Comparison of ENCODE assay signal across 9 mouse cellular contexts in genomic region chrX:138914777-138915114, GRCm38 (mm10). TPM values are rescaled to one million over a fixed set of nuclear protein-coding genes. Genes with fewer than 3 reads are reported as not detected.
DNase-seq lines count a peak whose midpoint lies in the region; ATAC-seq and TF ChIP-seq lines count a peak whose summit lies in the region.
"Had no signal": no experiment of that assay in that cellular context is flagged by ENCODE, and none has a peak within 500 bp of the region (broad histone marks: within the 10 kb centered on the region; RNA-seq: fewer than 3 reads in every experiment).

No protein-coding gene starts in this region.

- peak; percentile 21; the same call in 1 of the 2 replicates for ATAC-seq in lung, postnatal 0 days
- no peak for ATAC-seq in heart, embryonic 15.5 days (replicated peaks; ENCODE audit: insufficient number of reproducible peaks, insufficient read depth, low FRiP score, low read depth)
- no peak for ATAC-seq in liver, embryonic 12.5 days
- 0 out of 2 replicates have a peak, but pooled peaks have one; percentile 45 for ATAC-seq in stomach, postnatal 0 days (ENCODE audit: low FRiP score, low TSS enrichment)

- H3K36me3 ChIP-seq in lung, postnatal 0 days (ENCODE audit: insufficient read depth, low read length): no peaks in the 10 kb centered on the region
- no peaks in the 10 kb centered on the region for H3K36me3 ChIP-seq in heart, embryonic 15.5 days
- no peaks in the 10 kb centered on the region for H3K36me3 ChIP-seq in liver, embryonic 12.5 days
- H3K36me3 ChIP-seq in stomach, postnatal 0 days (ENCODE audit: control insufficient read depth, insufficient read depth, low read length): no peaks in the 10 kb centered on the region

- DNase-seq in lung, postnatal 0 days (ENCODE audit: low spot score): peak; percentile 4
- no peak for DNase-seq in lung, postnatal 4 days
- no peak for DNase-seq in stomach, postnatal 0 days (ENCODE audit: low spot score)
- no peak for DNase-seq in thymus, postnatal 14 days
- DNase-seq in adrenal gland, postnatal 14 days: no peak
- DNase-seq in cerebellum, postnatal 36 days: no peak
- DNase-seq: cerebellum, adult 18-20 months had no signal

- H3K27ac ChIP-seq in lung, postnatal 0 days (ENCODE audit: low read length): no peak overlapping the region
- H3K27ac ChIP-seq in heart, embryonic 15.5 days: peak overlapping the region; percentile 67
- no peak overlapping the region for H3K27ac ChIP-seq in liver, embryonic 12.5 days
- 0 out of 2 replicates have a peak overlapping the region, but pooled peaks have one; percentile 35 for H3K27ac ChIP-seq in stomach, postnatal 0 days (replicated peaks)

- TF ChIP-seq CTCF in lung, postnatal 0 days (IDR thresholded peaks at IDR 0.05): no peak
- TF ChIP-seq CTCF in stomach, postnatal 0 days (IDR thresholded peaks at IDR 0.05; ENCODE audit: low read depth): no peak

- peaks cover 3% of the 10 kb centered on the region; the same call in 1 of the 2 replicates for H3K27me3 ChIP-seq in lung, postnatal 0 days (replicated peaks; ENCODE audit: insufficient read depth, low read length)
- H3K27me3 ChIP-seq in heart, embryonic 15.5 days: peaks cover 3% of the 10 kb centered on the region; the same call in 1 of the 2 replicates
- H3K27me3 ChIP-seq in liver, embryonic 12.5 days (replicated peaks): peaks cover 31% of the 10 kb centered on the region
- H3K27me3 ChIP-seq in stomach, postnatal 0 days (ENCODE audit: control insufficient read depth, insufficient read depth, low read length): no peaks in the 10 kb centered on the region

- no peak for TF ChIP-seq EP300 in lung, postnatal 0 days (IDR thresholded peaks at IDR 0.05)
- TF ChIP-seq EP300 in stomach, postnatal 0 days (optimal IDR thresholded peaks at IDR 0.05): no peak

- H3K4me2 ChIP-seq in lung, postnatal 0 days (replicated peaks; ENCODE audit: low read depth, low read length): peak overlapping the region; percentile 66
- peak overlapping the region; percentile 76 for H3K4me2 ChIP-seq in heart, embryonic 15.5 days
- H3K4me2 ChIP-seq in liver, embryonic 12.5 days: peak overlapping the region; percentile 52
- H3K4me2 ChIP-seq in stomach, postnatal 0 days (replicated peaks; ENCODE audit: low read depth): peak overlapping the region; percentile 55

- peak overlapping the region; percentile 42 for H3K4me3 ChIP-seq in lung, postnatal 0 days (ENCODE audit: low read depth, low read length)
- H3K4me3 ChIP-seq in heart, embryonic 15.5 days: peak overlapping the region; percentile 57
- peak overlapping the region; percentile 36 for H3K4me3 ChIP-seq in liver, embryonic 12.5 days
- H3K4me3 ChIP-seq in stomach, postnatal 0 days (ENCODE audit: low read depth, low read length): peak overlapping the region; percentile 42

- WGBS in lung, postnatal 0 days: 24% methylated on average over 11 of the region's 12 CpGs
- 29% methylated on average over 12 of the region's 12 CpGs for WGBS in heart, embryonic 15.5 days
- 24% methylated on average over 12 of the region's 12 CpGs for WGBS in liver, embryonic 12.5 days (ENCODE audit: insufficient replicate concordance)
- WGBS in stomach, postnatal 0 days: 17% methylated on average over 12 of the region's 12 CpGs

- no peaks in the 10 kb centered on the region for H3K4me1 ChIP-seq in lung, postnatal 0 days (ENCODE audit: insufficient read depth, low read depth, low read length)
- H3K4me1 ChIP-seq in heart, embryonic 15.5 days (replicated peaks): no peaks in the 10 kb centered on the region; the same call in 1 of the 2 replicates
- no peaks in the 10 kb centered on the region for H3K4me1 ChIP-seq in liver, embryonic 12.5 days
- H3K4me1 ChIP-seq in stomach, postnatal 0 days (replicated peaks; ENCODE audit: control insufficient read depth, insufficient read depth): no peaks in the 10 kb centered on the region

- no peaks in the 10 kb centered on the region for H3K9me3 ChIP-seq in lung, postnatal 0 days (ENCODE audit: low read length)
- no peaks in the 10 kb centered on the region for H3K9me3 ChIP-seq in heart, embryonic 15.5 days (replicated peaks)
- no peaks in the 10 kb centered on the region for H3K9me3 ChIP-seq in liver, embryonic 12.5 days (replicated peaks)
- H3K9me3 ChIP-seq in stomach, postnatal 0 days (ENCODE audit: control insufficient read depth, low read length): no peaks in the 10 kb centered on the region

- no peak overlapping the region; the same call in 1 of the 2 replicates for H3K9ac ChIP-seq in lung, postnatal 0 days (replicated peaks; ENCODE audit: low read depth)
- H3K9ac ChIP-seq in heart, embryonic 15.5 days: peak overlapping the region; percentile 46; the same call in 1 of the 2 replicates
- H3K9ac ChIP-seq in liver, embryonic 12.5 days: no peak overlapping the region
- peak overlapping the region; percentile 18; the same call in 1 of the 2 replicates for H3K9ac ChIP-seq in stomach, postnatal 0 days (ENCODE audit: low read length)

RNA-seq across cellular contexts. Expression of gene Nrk, which starts 0.5 kb away (rescaled TPM):
- 3.3 and 3.9 TPM in 2 replicates for polyA plus RNA-seq in lung, postnatal 0 days (2015; fragmentation: Nextera tagmentation; extraction: Ambion mirVana)
- polyA plus RNA-seq in heart, embryonic 15.5 days (2015; fragmentation: Nextera tagmentation; extraction: Ambion mirVana): 30.3 and 31.8 TPM in 2 replicates
- polyA plus RNA-seq in liver, embryonic 12.5 days (2016; fragmentation: Nextera tagmentation; extraction: Ambion mirVana): 9.5 and 10.8 TPM in 2 replicates
- polyA plus RNA-seq in stomach, postnatal 0 days (2015; fragmentation: Nextera tagmentation; extraction: Ambion mirVana): 7.5 and 10.8 TPM in 2 replicates
- 2.4 and 3.0 TPM in 2 replicates for total RNA-seq in adrenal gland, postnatal 14 days (2021)

Comparison
In these comparisons a context has a peak if more than half of its experiments do, and no peak if none do; other contexts are left out.
1. ATAC-seq: peak in lung, postnatal 0 days (single experiment) and stomach, postnatal 0 days (single experiment); none in heart, embryonic 15.5 days (single experiment) and liver, embryonic 12.5 days (single experiment).
2. H3K27ac ChIP-seq: peak in heart, embryonic 15.5 days (single experiment) and stomach, postnatal 0 days (single experiment); none in lung, postnatal 0 days (single experiment) and liver, embryonic 12.5 days (single experiment).
3. H3K9ac ChIP-seq: peak in heart, embryonic 15.5 days (single experiment) and stomach, postnatal 0 days (single experiment); none in lung, postnatal 0 days (single experiment) and liver, embryonic 12.5 days (single experiment).
4. Peak in every context shown above with its lines, with median percentiles within 50 percentile points of each other: H3K4me2 ChIP-seq and H3K4me3 ChIP-seq.